Mouse (Mus musculus) erythroblast, adult 5-6 weeks (primary cell): ENCODE results near the gene Slc48a1. TPM values are rescaled to one million over a fixed set of nuclear protein-coding genes. Genes with fewer than 3 reads are reported as not detected.

Experiments used
- ATAC-seq: replicated peaks from 2 replicates; pipeline ENCODE4 v1.8.0; 2016; ENCODE audit warnings: moderate number of reproducible peaks, mild to moderate bottlenecking, moderate TSS enrichment, inconsistent platforms; ENCODE audit not compliant: poor library complexity, low FRiP score, severe bottlenecking
- total RNA-seq, 2 experiments: library from RNA; stranded (forward) in 1 of 2; stranded (reverse) in 1 of 2; fragments of 150-400 nt in 1 of 2; fragments of 200-764, 138-1000 nt in 1 of 2; gene quantifications; 2 replicates each; pipeline versions ENCODE4 v1.2.3 to v1.2.4; 2015 to 2017; ENCODE audit warnings: low replicate concordance in 2 of 2

Gene Slc48a1
- total RNA-seq, 2 experiments from 2014 or later = 185 to 187 TPM

DNA sequence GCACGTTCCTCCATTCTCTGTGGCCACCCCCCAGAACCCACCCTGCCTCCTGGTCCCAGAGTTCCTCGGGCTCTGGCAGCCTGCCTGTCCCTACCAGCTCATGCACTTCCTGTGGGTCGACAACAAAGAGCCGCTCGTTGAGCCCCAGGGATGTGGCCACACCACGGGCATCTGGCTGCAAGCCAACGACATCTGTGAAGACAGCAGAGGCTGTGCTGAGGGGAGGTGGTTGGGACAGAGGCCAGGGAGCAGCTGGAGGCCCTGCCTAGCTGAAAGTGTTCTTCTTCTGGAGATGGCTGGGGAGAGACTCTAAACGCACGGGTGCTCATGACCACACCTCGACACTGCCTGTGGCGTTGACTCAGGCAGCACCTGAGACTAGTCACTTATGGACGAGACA lies 27.6 kb upstream of the Slc48a1 start:
- no peak for ATAC-seq

DNA sequence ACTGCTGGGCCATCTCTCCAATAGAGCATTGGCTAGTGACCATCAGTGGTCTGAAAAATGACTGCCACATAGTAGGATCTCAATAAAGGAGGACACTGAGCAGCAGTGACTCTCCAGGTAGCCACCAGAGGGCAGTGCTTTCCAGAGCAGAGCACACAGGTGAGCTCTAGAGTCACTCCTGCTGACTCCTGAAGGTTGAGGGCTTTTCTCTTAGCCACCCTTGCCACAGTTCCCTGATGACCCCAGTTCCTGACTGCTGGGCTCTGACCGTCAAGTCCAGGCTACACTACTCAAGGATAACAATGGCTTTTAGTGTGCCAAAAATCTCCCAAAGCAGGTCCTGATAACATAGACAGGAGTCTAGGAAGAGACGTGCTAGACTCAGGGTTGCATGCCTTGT lies 26.6 kb upstream of the Slc48a1 start:
- peak; percentile 63 for ATAC-seq

DNA sequence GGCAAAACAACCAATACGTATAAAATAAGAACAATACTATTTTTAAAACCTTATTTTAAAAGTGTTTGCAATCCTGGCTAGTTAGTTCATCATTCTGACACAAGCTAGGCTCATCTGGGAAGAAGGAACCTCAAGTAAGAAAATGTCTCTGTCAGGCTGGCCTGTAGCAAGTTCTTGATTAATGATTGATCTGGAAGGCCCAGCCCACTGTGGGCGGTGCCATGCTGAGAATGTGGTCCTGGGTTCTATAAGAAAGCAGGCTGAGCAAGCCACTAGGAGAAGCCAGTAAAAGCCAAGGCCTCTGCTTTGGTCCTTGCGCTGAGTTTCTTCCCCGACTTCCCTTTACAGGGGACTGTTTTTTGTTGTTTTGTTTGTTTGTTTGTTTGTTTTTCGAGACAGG lies 25.8 kb upstream of the Slc48a1 start:
- ATAC-seq = no peak

DNA sequence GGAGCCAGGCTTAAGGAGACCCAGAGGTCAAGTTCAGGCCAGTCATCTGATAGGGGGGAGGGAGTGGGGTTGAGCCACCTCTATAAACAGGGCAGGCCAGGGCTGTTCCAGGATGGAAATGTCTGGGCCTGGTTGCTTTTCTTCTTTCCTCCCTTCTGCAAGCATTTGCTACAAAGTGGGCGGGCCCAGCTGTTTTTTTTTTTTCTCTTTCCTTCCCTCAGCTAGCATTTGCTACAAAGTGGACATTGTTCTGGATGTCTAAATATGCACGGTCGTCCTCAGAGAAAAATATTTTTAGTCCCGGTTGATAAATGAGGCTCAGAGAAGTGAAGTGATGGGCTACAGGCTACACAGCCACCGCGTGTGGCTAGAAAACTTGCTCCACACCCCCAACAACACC lies 23.8 kb upstream of the Slc48a1 start:
- ATAC-seq = no peak

DNA sequence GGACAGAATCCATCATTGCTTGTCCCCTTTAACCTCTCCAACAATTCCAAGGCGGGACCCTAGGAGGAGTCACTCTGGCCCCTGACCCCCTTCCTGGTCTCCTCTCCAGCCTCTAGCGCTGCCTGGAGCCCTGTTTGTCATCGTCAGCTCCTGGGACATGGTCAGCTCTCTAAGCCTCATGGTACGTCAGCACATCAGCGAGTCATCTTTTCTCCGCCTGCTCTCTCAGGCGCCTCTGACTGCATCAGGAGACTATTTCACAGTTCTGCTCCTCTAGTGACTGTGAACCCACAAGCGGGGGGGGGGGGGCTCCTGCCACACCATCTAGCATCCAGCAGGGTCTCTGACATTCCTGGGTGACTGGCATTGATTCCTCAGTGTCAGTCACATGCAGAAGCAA lies 23.0 kb upstream of the Slc48a1 start:
- ATAC-seq = no peak

DNA sequence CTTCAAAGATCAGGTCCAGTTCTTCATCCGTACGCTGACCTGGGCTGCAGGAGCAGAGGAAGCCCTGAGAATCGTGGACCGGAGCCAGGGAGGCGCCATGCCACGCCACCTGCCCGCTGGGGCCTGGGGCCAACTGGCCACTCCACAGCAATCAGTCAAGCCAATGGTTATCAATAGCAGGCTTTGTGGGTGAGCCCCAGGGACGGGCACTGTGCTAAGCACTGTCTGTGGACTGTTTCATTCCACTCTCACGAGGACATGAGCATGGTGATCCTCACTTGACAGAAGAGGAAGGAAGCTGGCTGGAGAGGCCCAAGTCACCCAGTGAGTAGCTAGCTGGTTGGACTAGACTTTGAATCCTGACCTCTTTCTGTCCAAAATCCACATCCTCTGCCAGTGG lies 18.3 kb upstream of the Slc48a1 start:
- no peak for ATAC-seq

DNA sequence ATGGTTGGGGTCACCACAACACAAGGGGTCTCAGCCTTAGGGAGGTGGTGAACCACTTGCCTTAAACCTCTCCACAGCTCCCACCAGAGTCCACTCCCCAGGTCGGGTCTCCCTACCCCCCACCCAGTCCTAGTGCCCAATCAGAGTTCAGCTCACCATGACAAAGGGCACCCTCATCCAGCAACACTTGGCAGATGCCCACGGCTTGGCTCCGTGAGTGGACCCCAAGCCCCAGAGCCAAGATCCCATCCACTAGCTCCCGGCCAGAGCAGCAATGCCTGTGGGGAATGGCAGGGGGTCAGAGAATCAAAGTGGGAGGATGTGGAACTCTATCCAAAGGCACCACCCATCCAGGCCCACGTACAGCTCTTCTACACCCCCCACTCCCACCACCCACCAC lies 17.4 kb upstream of the Slc48a1 start:
- ATAC-seq = no peak

DNA sequence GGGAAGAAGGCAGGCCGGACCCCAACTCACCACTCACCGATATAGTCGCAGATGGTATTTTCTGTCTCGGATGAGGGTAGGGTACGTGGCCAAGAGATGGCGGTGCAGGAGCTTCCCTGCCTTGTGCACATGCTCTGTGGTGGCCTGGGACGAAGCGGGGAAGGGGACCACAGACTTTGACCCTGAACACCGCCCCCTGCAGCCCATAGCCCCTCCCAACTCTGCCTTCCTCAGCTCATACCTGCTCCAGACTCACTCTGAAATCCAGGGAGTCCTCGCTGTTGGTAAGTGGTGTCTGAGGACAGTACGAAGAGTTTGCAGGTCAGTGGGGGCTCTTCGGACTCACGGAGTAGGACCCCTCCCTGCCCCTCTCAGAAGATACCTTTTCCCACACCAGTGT lies 16.9 kb upstream of the Slc48a1 start:
- no peak for ATAC-seq

DNA sequence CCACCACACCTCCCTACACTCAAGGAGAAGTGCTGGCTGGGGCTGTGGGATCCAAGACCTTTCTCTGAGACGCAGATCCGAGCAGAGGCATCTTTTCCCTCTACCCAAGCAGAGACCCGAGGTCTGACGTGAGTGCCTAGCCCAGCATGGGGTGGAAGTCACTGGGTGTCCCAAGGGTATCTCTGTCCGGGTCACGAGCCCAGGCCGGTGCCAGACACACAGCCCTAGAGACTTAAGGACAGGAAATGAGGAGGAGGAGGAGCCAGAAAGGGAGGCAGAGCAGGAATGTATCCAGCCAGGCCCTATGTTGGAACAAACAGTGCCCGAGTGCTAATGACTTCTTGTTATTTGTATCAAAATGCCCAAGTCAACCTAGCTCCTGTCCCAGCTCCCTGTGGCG lies 15.6 kb upstream of the Slc48a1 start:
- ATAC-seq = no peak

DNA sequence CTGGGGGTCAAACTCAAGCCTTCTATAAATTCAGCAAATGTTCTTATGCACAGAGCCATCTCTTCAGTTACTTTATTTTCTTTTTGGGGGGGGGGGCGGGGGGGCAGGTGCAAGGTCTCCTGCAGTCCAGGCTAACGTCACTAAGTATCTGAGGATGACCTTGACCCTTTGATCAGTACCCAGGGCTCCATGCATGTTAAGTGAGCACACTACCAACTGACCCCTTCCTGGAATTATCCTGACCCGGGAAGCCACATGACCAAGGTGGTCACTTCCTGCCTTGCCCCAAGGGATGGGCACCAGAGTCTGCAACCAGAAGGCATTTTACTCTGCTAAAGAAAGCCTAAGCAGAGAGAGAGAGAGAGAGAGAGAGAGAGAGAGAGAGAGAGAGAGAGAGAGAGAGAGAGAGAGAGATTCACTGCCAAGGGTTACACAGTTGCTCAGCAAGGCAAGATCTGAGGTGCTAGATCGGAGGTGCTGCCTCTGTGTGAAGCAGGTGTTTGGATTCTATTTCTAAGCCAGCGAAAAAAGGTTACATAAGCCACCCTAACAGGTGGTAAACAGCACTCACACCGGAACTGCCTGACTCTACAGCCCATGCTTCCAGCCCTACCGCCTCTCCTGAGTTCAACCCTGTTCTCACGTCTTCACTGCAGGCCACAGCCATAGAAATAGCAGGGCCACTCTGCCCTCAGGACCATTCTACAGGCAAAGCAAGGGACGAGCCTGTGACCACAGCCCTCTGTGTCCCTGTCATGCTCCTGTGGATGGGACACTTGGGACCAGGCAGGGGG lies 14.9 kb upstream of the Slc48a1 start:
- no peak for ATAC-seq

DNA sequence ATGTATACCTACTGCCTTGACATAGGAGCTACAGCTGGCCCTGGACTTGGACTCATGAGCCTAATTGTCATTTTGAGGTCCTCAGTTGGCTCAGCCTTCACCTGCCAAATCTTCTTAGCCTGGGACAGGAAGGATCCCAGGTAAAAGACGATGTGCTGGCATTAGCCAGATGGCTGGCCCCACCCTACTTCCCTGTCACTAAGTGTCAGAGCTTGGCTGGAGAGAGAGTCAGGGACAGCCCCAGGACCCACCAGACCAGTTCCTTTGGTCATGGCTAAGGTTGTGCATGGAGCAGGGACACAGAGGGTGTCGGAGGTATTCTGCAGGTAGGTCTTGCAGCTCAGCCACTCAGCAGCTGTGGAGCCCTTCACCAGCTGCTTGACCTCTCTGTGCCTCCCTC lies 13.8 kb upstream of the Slc48a1 start:
- ATAC-seq = no peak

DNA sequence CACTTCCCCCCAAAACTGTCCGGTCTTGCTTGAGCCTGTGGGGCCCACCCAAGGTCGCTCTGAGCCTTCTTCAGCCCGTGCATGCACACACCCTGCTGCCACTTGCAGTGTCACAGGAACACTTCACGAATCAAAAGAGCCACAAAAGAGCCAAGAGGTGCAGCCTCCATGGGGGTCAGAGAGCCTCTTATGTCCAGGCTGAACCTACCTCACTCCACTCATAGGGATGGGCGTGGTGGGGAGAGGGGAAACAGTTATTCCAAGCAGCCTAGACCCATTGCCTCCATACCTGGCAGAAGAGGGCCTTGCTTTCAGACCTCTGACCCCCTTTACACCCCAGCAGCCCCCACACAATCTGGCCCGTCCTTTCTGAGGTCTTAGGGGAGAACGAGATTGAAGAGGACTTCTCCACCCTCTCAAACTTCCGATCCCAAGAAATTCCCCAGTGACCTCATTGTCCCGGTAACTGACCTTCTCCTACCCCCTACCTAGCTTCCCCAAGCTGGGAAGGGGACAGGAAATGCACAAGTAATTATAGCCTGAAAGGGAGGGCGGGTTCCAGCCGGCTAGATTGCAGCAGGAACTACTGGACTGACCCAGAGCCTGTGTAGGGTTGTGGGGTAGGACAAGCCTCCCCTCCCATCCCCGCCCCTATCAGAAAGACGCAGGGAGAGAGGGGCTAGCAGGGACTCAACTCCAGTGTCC lies 13.1 kb upstream of the Slc48a1 start:
- no peak for ATAC-seq

DNA sequence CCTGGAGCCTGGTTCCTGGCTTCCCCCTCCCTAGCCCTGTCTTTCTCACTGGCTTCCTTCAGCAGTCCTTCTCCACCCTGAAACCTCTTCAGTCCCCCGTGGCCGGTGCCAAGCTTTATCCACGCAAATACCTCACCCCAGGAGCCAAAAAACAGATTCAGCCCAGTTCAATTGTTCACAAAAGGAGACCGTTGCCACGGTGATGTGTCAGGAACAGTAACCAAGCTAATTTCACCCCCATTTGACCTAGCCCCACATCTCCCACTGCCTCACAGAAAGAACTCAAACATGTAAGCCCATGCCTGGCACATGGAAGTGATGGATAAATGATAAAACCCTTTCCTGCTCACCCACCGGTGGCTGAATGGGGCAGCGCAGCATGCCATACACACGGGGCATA lies 12.1 kb upstream of the Slc48a1 start:
- ATAC-seq = no peak

DNA sequence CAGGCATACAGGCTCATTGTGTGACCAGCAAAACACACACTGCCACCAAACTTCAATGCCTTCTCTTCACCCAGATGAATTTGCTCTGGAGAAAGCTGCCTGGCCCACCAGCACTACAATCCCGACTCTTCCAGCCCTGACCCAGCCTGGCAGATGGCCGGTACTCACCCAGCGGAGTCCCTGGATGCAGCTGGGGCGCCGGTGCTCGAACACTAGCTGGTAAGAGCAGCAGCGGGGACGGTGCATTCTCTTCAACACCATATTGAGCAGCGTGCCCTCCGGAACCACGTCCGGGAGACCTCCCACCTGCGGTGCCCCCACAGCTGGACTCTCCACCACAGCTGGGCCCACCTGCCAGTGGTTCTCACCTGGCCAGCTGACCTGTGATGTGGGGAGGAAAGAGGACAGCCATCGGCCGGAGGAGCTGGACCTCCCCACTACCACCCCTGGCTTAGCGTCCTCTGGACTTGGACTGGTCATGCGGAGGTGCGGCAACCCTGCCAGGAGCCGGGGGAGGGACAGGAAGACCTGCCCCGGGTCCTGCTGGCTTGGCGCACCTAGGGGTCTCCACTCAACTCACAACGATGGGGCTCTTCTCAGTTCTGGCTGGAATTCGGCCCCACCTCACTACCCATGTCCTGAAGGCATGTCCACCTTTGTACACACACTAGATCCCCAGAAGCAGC lies 11.6 kb upstream of the Slc48a1 start:
- no peak for ATAC-seq

DNA sequence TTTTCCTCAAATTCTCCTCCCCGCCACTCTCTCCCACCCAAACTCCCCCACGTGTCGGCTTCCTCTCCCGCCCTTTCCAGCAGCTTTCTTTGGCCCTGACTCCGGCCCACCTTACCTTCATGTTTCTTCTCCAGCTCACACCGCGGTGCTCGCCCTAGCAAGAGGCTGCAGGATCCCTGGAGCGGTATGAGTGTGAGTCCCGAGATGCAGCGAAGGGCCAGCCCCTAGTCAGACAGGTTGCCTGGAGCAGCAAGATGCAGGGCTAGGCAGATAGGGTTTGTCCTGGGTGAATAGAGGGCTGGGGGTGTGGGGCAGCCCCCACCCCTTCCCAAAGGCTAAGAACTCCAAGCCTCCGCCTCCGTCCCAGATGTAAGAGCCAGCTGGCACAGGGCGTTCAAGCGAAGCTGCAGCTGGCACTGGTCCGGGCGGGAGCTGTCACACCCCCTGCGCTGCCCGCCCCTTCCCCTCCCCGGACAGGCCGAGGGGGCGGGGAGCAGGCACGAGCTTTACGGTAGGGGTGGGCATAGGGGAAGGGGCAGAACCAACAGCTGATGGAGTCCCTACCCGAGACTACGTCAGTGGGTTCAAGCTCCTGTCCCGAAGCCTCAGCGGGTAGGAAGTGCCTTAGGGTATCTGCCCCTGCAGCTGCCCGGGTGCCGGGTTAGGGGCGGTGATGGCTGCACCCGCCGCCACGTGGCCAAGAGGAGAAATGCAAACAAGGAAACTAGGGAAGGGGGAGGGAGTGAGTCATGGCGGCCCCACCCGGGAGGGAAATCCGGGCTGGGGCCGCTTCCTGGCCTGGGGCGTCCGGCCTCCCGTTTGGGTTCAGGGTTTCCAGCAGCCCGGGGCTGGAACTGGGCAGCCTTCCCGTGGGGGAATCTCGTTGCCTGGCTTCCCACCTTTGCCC lies 10.8 kb upstream of the Slc48a1 start, which contains the start of gene Rapgef3:
TSS of gene Rapgef3 (minus strand) at position 693 of the 907 bp plus-strand sequence.
- ATAC-seq = no peak

DNA sequence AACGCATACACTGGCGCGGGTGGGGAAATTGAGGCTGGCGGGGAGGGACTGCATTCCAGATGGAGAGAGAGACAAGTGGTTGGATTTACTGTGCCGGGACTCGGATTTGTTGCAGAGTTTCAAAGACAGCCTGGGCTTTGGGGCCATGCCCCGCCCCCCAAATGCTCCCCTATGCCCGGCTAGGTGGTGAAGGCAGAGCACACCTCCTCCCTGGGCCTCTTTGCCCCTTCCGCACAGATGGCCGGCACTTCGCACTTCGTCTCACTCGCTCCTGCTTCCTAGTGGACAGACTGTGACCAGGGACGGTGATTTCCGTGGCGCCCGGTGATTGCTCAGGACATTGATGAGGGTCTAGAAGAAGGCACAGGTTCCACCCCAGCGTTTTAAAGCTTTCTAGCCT lies 10.1 kb upstream of the Slc48a1 start:
- ATAC-seq = no peak

DNA sequence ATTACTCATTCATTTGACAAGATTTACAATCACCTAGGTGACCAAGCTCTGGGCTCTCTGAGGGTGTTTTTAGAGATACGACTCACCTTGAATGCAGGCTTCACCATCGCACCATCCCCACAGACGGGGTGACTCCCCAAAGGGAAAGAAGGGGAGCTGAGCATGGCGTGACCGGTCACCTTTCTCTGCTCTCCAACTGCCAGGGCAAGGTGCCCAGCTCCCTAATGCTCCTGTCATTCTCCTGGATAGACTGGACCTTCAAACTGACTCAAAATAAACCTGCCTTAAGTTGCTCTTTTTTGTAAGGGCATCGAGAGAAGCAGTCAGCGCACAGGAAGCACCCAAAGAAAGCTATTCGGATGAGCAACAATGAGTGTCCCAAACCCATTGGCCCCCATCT lies 8.0 kb upstream of the Slc48a1 start:
- ATAC-seq = no peak

DNA sequence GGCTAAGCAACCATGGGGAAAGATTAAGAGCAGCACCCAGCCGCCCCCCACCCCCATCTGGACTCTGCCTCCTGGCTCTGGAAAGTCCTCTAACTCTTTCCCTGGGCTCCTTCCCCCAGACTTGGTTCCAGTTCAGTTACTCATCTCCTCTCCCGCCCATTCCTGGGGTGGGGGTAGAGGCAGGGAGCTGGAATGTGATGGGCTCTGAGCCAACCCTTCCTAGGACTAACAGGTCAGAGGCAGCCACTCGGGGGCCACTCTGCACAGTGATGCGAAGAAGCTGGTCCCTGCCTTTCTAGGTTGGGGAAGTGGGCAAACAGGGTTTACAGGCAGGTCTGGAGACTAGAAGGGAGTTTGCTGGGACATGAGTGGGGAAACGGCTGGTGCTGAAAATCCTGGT lies 5.2 kb upstream of the Slc48a1 start:
- no peak for ATAC-seq

DNA sequence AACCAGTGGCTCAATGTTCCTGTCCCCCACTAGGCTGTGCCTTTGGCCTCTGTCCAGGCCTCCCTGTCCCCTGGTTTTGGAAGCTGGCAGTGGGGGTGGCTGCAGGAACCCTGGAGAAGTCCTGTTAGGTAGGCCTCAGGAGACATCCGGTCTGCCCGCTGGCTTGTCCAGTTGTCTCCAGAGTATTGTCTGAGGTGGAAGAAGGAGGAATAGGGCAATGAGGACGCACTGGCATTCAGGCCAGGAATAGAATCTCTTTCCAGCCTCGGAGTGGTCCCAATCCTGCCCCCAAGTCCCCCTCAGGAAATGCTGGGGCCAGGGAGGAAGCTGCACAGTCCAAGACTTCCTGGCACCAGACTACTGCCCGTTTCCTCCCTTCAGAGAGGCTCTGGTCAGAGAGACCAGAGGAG lies 4.4 kb upstream of the Slc48a1 start:
- no peak for ATAC-seq

DNA sequence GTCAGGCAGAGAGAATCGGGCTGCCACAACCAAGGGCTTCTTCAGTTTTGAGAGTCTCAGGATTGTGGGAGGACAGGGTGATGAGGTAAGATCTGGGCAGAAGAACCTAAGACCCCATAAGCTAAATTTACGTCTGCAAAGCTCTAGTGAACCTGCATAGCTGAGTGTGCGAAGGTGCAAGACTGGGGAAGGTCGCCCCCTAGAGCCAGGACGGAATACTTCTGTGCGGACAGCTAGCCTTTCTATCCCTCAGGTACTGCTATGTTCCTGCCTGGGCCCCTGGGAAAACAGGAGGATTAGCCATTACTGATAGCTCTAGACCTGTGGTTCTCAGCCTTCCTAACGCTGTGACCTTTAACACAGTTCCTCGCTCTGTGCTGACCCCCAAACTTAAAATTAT lies 1.8 kb upstream of the Slc48a1 start:
- ATAC-seq = peak; percentile 78; the same call in 1 of the 2 replicates
